Mouse (Mus musculus) embryonic fibroblast, embryonic 13.5 days (primary cell): ENCODE measurements around the gene Il15ra.

Source experiments
- CTCF ChIP-seq: IDR thresholded peaks from 2 replicates; pipeline ENCODE4 v1.5.1; 2011; ENCODE audit warnings: mild to moderate bottlenecking, control low read depth, low read length, moderate library complexity, borderline replicate concordance; ENCODE audit not compliant: insufficient read depth
- POLR2A ChIP-seq: IDR thresholded peaks from 2 replicates; pipeline ENCODE4 v1.6.1; 2011; ENCODE audit warnings: low read depth, mild to moderate bottlenecking, control low read depth, low read length, moderate library complexity

- no peak for TF ChIP-seq POLR2A
- no peak for TF ChIP-seq CTCF
Observed at GRCm38 (mm10) chr2:11774426-11774825, 69.3 kb downstream of the Il15ra start.
